Mouse (Mus musculus) CD4-positive helper T cell, adult 2 months (primary cell): ENCODE results near the gene Nobox.

Experiments used
- DNase-seq: peaks from one replicate; pipeline ENCODE4 v3.0.0-alpha.2; 2012; ENCODE audit warnings: low read depth, missing footprints, low spot score

Nobox gene

DNA sequence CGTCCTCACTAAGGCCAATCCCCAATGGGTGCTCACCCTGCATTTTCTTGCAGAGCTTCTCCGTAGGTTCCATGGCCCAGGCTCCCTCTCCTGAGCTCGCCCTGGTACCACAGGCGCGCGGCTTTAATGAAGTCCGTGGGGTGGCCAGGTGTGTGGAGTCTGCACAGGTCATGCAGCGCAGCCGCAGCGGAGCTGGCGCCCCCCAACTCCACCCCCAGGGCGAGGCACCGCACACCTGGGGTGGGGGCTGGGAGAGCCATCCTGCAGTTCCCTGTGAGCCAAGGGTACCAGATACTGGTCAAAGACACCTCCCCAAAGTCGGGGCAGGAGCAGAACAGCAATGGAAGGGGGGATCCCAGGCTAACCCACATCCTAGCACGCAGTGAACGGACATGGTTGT is at the start of gene Nobox:
Gene Nobox, minus strand, starts transcription at position 101 of the 400 bp plus-strand sequence.
- no peak for DNase-seq

DNA sequence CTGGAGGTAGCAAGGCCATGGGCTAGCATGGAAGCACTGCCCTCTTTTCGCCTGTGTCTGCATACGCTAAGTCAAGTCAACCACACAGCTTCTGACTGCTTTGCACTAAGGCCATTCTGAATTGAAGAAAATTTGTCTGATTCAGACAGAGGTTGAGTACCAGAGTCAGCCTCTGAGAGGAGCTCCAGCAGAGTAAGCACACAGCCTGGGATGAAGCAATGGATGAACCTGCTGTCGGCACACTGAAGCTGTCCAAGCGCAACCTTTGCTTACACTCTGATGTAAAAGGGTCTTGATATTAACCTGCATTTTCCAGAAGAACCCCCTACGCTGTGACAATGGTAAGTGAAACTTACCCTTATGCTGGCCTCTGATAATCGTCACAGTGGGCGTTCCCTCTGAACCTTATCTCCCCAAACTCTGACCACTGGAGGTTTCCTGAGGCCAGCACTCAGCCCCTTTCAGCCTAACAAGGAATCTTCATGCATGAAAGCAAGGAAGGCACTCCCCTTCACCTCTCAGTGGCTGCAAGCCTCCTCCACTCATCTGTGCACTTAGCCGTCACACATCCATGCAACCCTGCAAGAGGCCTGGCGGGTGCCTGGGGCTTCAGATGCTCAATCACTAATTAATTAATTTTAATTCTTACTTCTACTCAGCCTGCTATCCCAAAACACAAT is 45.3 kb upstream of the Nobox start:
- no peak for DNase-seq

DNA sequence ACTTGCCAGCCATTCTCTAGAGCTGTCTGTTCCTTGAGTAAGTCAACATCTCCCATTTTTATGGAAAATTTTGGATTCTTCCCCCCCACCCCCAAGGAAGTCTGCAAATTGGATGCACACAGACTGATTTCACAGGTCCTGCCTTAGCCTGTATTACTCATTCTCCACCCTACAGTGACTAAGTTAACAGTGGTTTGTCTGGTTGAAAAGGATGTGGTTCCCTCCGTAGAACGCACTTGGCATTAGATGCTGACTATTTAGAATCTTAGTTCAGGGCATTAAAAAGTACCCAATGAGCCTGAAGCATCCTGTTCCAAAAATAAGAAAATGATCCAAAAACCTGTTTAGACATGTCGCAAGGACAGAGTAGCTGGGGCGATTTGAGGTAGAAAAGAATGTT is 44.1 kb upstream of the Nobox start:
- no peak for DNase-seq

DNA sequence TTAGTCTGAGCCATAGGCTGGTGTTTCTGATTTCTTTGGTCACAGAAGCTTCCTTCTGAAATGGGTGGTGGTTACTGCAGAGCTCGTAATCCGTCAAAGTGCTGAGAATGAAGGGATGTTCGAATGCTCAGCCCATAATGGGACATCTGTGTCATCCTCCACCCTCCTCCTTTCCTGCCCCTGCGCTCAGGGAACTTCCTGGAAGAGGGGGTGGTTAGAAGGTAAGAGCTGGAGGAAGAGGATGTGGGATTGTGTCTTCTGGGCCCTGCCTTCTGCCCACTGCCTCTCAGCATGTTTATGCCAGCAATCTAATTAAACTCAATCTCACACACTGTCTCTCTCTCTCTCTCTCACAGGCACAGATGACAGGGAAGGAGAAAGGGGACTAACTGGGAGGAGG is 39.7 kb upstream of the Nobox start:
- peak; percentile 4 for DNase-seq

DNA sequence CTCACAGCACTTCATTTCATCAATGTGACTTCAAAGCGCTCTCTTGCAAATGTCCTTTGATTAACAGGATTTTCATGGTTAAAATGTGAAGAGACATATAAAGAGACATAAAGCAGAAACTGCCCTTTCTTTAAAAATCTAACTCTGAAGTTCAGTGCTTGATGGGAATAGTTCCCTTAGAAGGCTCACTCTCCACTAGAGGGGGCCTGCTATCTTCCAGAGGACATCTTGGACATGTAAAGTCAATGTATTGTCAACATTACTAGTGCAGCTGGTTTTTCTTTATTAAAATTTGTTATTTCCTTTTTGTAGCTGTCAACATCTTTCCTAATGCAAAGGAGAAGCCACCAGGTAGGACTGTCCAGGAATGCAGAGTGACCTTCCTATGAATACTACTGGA is 38.3 kb upstream of the Nobox start:
- DNase-seq = no peak

DNA sequence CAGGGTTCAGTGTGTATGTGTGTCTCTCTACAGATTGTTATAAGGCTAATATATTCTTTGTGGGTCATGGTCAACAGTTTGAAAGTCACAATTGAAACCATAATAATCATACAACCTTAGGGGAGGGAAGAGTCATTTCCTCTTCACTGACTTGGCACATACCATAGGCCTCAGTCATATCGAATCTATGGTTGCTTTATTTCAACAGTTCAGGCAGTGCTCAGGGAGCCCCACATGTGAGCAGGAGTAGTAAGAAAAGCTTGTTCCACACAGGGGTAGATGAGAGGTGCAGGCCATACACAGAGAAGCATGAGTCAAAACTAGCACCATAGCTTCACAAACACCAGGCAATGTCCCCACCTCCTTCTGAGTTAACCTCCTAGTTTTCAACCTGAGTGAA is 33.7 kb upstream of the Nobox start:
- DNase-seq = no peak

DNA sequence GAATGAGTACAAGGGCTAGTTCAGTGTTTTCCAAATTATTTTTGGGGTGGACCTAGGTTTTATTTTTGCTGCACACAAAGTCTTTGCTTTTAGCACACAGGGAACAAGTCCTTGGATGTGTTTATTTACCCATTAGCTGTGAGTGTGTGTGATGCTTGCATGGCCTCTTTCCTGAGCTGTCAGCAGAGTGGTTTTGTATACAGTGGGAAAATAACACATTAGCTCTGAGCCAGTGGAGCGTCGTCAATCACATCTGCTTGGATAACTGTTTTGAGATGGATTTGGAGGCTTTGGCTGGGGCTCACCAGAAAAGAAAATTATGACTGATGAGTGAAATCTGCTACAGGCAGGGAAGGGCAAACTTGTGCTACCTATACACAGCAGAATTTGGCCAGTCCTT is 33.0 kb upstream of the Nobox start:
- DNase-seq = no peak

DNA sequence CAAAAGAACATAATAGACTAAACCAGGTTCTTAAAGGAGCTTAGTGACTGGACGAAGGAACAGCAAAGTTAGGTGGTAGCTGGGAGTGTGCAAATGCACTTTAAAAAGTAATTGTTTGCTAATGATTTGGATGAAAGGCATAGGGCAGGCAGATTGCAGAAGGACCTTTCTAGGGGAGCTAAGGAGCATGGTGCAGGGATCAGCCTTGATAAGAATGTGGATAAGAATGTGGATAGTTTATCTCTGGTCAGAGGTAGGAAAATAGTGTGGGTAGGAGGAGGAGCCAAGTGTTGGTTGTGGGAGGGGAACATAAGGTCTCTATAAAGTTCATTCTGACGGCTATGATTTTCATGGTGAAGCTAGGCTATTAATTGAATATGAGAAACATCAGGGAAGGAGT is 29.4 kb upstream of the Nobox start:
- no peak for DNase-seq

DNA sequence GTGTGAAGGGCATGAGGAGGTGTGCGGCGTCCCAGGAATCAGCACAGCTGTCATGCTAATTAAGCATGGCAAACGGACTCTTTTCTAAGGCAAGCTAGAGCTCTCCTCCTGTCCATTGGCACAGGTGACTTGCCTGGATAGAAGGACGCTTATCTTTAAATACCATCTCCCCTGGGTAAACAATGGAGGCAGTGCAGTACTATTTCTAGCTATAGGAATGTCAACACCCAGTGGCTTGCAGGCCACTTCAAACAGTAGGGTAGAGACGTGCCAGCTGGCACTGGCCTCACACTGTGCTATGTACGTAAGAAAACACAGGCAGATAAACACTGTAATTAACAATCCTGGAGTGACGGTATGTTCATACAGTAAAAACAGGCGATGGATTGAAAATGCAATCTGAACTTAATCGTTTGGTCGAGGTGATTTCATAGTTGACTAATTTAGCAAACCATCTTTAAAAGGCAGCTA is 28.2 kb upstream of the Nobox start:
- DNase-seq = no peak

DNA sequence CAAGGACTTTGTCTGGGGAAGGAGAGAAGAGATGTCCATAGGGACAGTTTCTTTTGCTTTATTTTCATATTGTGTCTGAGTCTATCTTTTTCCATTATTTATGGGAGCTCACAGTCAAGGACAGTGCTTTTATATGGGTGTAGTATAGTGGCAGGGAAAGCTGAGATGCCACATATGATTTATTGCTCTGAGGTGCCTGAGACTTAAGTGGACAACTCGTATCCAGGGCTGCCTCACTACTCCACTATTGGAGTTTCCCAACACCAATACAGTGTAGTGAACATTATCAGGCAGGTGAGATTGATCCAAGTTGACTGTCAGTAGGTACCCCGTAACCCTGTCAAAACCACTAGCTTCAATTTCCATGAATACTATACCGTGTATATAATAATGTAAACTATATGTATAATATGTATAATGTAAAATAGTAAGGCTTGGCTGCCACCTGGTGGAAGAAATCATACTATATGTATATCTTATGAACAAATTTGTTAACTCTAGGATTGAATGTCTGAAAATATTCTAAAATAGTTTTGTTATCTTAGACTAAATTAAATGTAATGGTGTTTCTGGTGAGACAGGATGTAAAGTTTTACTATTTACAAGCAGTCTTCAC is 26.4 kb upstream of the Nobox start:
- no peak for DNase-seq

DNA sequence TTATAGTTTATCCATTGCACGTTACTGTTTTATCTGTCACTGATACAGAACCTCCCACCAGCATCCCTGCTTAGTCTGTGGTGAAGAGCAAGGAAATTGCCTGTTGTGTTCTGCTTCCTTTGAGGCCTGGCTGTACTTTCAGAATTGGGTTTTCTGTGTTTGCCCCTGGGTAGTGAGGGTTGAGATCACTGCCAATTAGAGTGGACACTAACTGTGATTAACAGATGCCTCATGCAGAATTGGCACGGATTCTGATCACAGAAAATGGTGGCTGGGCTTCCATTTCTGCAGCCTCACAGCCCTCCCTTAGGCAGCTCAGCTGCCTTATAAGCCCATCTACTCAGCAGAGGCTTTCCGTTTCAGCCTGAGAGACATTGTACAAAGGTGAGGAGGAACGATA is 24.1 kb upstream of the Nobox start:
- no peak for DNase-seq

DNA sequence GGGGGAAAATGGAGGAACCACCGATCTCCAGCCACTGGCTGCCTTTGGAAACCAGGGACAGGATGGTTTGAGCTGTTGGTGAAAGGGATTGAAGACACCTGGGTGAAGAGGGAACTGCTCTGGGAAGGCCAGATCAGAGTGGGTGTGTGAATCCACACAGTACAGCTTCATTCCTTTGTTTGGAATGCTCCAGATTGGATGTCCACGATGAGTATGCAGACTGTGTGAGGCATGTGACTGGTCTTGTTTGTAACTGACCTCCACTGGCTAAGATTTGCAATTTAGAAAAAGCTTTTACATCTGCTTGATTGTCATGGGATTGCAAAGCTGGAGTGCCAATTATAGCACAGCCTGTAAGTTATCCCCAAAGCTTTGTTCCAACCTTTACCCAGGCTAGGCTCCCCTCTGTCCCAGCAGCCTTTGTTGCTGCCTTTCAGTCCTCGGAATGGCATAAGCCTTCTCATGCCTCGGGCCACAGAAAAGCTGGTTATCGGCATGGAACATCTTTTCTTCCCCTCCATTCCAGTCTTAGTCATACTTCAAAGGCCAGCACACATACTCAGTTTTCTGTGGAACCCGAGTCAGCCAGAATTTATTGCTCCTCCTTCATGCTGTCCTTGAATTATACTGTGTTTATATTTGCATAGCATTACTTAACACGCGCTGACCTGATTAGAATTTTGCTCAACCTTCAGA is 3.8 kb upstream of the Nobox start:
- no peak for DNase-seq

DNA sequence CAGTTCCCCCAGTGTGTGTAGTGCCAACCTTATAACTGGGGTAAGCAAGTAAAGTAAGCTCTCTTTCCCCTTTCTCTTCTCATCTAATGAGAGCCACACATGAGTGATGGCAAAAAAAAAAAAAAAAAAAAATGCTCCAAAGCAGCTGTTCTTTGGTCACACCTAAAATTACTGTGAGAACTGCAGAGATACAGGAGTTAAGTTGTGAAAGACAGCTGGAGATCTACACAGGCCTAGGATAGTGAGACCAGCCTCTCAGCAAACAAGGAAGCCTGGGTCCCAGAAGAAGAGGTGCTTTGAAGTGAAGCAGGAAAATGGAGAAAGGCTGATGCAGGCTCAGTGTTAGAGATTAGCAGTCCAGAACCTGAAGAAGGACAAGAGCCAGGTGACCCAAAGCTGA is 3.2 kb upstream of the Nobox start:
- DNase-seq = no peak

DNA sequence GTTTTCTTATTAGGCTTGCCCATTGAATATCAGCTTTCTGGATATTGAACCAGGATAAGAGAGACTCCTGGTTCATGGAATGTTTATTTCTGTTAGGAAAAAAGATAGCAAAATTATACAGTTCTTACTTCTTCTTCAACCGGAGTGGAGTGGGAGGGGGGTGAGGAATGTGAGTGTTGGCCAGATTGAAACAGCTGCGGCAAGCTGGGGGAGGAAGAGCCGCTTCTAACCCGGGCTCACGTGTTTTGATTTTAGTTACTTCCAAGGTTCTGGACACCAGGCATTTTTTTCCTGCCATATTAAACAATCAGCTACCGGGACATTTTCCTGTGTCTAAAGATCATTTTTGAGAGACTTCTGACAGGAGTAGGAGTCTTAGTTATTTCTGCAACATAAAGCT is 717 bp upstream of the Nobox start:
- DNase-seq = no peak

DNA sequence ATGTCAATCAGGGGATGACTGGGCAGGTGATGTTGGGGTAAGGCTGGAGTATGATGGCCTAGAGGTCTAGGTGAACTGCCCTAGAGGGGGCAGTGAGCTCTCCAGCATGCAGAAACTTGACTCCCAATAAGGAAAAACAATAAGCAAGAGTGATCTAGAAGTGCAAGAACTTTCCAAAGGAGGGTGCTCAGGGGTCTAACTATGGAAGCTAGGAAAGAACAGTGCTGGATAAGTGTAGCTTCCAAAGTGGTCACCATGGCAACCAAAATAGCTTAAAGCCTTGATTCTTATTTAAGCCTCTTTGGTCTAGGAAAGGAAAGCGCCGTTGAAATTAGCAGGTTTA is 11.9 kb downstream of the Nobox start:
- DNase-seq = no peak

DNA sequence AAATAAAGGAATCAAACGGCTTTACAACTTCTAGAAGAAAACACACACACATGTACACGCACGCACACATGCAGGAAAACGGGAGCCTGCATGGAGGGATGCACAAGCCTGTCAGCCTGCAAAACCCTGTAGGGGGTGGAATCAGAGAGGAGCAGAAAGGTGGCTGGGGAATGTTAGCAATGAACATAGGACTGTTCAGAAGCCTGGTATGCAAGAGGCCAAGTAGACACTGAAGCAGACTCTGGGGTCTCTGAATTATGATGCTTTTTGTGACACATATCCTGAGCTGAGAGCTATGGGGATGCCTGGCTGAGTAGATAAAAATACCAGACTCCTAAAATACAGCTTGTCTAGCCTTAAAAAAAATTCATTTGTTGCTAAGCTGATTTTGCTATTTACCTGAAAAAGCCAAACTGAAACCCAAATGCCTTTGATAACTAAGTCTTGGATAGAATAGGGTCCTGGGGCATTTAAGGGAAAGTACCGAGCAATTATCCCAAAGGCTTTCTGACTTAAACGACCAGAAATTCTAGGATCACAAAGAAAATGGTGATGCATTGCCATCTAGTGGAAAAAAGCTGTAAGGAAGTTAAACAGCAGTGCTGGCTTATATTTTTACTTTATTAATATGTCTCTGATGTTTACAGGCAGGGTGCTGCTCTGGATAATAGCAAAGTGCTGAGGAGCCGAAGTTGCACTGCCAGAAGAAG is 12.4 kb downstream of the Nobox start:
- DNase-seq = no peak

DNA sequence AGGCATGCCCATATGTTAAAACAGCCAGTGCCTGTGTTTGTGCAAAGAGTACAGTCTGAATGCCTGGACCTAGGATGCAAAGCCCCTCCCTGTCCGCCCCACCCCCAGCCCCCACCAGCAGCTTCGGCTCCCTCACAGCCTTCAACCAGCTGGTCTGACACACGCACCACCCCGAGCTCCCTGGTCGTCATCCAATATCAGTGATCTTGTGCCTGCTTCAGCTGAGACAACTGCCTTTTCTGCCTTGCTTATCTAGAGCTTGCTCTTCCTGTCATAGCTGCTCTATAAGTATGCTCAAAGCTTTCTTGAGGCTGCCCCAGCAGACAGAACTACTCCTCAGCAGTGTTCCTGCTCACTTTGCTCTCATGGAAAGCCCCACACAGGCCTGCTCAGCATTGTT is 13.4 kb downstream of the Nobox start:
- DNase-seq = no peak

DNA sequence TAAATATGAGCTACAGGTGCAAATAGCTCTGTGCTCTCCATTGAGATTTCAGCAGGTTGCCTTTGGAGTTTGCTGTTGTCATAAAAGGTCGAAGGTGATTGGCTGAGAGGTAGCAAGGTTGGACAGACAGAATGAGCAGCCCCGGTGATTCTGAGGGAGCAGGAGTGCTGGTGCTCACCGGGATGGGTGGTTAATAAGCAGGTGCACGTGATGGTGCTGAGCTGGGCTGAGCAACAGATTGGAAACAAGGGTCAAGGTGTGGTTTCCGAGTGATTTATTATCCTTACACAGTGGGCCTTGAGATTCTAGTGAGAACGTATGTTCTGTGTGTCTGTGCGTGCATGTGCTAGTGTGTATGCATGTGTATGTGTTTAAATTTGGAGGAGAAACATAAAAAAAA is 16.2 kb downstream of the Nobox start:
- no peak for DNase-seq

DNA sequence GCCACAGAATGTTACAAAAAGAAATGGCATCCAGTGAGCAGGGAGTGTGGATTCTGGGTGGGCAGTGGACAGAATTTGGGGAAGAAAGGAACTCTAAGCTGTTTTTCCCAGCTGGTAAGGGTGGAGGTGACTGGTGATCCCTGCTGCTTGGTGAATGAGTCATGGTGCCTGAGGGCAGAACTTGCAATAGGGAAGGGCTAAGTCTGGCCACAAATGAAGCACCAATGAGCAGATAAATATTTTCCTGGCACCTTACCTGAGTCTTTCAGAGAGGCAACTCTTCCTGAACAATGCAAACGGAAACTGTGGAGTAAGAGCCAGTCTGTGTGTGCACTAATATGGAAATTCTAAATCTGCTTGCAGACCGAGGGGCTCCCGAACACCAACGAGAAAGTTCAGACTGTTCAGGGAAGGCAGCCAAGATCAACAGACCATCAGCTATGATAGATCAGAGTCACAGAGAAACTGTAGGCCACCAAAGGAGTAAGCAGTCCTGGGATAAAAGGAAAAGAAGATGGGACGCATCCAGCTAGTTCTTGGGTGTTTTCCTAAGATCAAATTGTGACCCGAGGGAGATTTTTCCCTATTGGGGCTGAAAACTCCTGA is 16.8 kb downstream of the Nobox start:
- no peak for DNase-seq

DNA sequence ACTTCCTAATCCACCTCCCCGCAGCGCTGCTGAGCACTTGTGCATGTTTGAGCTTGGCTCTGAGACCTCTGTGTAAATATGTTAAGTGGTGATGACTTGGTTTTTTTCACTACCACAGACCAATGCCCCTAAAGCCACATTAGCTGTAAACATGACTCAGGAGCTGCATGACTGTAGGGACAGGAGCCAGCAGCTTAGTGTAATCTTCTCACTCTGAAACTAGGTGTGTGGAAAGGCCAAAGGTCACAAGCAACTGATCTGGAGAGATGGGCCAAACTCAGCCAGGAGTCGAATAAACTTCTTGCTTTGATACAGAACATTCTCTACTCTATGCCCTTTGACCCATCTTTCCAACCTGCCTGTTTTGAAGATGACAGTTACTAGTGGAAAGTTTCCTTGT is 17.3 kb downstream of the Nobox start:
- no peak for DNase-seq

DNA sequence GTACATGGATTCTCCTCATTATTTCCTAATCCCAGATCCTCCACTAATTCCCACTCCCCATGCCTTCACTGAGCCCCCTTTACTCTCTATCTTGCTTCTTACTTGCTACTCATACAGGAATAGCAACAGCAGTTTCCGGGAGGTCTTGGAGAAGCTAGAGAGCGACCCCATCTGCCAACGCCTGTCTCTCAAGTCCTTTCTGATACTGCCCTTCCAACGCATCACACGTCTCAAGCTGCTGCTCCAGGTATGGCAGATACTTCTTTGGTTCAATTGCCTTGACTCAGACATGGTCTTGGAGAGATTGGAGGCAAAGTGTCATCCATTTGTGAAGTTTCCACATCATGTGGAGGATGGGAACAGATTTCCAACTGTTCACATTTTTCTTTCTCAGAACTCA is 28.9 kb downstream of the Nobox start:
- DNase-seq = no peak

DNA sequence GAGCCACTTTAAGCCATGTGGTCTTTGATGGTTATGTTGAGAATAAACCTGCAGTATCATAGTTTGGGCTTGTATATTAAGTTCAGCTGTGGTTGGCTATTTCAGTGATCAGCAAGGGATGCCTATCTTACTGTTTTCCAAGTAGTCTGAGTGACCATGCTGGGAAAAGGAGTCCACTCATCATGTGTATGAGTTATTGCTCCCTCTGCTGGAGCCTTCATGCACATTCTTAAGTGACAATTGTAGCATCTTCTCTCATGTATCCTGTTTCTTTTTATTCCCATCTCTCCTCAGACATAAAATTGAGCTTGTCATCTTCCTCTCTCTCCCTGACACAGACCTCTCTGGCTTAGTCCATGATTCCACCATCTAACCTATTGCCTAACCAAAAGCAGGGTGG is 31.1 kb downstream of the Nobox start:
- no peak for DNase-seq
